Mouse (Mus musculus) thymus, postnatal 4 days (tissue): ENCODE data around the gene Smoc2.
A peak's percentile ranks its signal among the peaks of the same experiment; 100 is the strongest.

ENCODE experiments used
- DNase-seq: peaks from one replicate; pipeline ENCODE4 v3.0.0; 2021

Gene Smoc2

DNA sequence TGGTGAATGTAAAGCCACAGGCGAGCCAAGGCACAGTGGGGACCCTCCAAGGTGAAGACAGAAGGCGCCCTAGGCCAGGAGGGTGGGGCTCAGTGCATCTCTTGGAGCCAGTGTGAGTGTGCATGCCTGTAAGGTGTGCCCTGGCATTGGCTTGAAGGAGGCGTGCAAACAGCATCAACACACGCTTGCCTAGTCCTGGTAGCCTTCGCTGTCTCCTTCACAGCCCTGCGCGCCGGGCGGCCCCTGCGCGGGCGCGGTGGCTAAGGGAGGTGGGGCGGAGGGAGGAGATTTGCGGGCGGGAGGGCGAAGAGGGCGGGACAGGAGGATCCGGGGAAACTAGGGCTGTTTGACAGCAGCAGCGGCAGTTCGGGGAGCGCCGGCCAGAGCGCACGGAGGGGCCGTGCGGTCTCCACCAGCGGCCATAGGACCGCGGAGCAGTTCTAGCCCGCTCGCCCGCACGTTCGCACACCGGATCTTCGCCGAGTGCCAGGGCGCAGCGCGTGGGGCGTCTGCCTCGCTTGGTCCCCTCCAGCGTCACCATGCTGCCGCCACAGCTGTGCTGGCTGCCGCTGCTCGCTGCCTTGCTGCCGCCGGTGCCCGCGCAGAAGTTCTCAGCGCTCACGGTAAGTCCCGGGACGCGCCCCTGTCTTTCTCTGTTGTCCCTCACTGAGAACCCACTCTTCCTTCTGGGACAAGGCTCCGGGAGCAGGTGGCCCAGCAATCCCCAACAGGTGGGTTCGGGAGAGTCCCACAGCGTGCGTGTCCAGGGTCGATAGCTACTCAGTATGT lies at the start of gene Smoc2:
Gene Smoc2, plus strand, starts transcription at position 330 of the 789 bp plus-strand sequence.
- DNase-seq: peak; percentile 20

DNA sequence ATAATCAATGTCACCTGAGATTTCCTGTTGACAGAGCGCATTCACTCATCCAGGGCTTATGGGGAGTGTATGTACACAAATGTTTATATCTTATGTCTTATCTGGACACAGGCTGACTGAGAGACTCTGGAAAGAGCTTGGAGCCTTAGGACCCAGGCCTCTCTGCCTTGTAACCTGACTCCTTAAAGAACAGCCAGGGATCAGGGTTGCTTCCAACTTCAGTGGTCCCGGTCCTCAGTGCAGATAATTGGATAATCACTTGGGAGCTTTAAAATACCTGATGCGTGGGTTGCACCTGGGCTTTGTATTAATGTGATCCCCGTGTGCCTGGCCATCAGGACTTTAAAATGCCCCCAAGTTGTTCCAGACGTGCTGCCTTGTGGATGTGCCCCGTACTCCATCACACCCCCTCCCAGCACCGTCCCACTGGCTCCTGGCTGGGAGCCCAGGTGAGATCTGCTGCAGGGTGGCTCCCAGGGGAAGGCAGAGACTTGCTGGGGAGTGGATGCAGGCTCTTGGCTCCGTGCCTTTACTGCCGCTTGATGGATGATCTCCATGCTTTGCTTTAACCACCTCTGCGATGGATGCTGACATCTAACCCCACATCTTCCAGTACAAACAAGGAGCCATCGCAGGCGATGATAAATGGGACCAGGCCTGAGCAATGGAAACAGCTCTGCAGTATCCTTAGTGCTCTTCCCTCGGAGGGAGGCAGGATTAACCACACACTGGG lies 48.4 kb upstream of the Smoc2 start:
- no peak for DNase-seq

DNA sequence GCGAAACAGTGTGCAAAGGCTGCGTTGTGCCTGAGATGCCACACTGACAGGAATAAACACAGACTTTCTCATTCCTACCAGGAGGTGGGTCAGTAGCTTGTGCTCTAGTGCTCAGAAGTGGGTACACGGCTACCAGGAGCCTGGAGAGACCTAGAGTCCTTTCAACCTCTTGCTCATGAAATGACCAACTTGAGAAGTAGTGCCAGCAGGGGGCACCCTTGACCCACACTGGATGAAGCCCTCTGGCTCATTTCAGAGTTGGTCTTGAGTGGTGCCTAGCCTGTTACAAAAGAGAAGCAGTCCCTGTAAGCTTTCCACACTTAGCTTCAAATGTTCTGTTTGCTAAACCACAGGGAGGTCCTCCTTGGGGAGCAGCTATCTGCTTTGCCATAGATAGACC lies 46.7 kb upstream of the Smoc2 start:
- peak; percentile 77 for DNase-seq

DNA sequence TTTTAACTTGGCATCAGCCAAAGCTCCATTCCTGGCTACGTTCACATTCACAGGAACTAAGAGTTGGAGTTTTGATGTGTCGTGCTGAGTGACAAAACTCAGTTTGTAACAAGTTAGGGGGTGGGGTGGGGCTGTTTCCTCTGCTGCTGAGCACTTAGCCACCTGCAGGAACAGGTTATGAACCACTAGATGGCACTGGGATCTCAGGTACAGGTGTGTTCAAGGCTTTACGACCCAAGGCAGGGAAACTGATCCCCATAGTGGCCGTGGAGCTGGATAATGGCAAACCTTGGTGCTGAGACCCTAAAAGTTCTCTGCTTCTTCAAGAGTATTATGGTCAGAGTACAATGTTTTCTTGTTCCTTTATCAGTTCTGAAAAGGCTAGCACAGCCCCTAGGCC lies 45.6 kb upstream of the Smoc2 start:
- no peak for DNase-seq

DNA sequence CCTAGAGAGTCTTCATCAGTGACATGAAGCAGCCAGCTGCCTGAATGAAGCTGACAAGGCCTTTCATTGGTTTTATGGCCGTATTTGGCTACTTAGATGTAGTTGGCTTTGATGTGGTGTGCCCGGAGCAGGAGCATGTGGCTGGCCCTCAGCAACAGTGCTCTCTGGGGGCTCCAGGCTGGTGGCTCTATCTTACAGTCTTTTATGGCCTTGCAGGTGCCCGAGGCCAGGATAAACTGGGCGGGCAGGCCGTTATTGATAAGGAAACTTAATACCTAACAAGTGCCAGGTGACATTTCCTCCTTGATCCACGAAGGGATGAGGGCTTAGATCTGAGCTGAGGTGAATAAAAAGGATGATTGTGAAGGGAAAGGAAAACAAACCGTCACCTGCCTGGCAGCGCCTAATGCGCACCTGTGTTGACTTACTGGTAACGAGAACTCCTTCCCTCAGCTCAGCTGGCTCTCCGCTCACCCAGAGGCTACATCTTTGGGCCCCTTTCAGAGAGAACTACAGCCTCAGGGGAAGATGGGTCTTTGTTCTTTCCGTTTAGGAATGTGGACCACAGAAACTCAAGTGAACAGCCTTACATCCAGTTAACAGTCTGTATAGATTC lies 44.4 kb upstream of the Smoc2 start:
- DNase-seq: no peak

DNA sequence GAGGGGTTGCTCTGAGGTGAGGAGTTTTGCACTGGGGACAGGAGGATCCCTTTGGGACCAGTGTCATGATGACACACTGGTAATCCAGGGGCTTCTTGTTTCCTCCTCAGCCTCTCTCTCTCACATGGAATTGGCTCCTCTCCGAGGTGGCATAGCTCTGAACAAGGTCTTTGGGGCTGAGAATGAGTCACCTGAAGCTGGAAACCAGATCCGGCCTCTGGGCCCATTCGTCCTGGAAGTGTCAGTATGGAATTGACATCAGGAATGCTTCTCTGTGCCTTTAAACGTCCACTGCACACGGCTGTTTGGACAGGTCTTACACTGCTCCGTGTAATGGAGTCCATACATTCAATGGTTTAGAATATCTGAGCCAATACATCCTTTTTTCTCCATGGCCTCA lies 42.2 kb upstream of the Smoc2 start:
- no peak for DNase-seq

DNA sequence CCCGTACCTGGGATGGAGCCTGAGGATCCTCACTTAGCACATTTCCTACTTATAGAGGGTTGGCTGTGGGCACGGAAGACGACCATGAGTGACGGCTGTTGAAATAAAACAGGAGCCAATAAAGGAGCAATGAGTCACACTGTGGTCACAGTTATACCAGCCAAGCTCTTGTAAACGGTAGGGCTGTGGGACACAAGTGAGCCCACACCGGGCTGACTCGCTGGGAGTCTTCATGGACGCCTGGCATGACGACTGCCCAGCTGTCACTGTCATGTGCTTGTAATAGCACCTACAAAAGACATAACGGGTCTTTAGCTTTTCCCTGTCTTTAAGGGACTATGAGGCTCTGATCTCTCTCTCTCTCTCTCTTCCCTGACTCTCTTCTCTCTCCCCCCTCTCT lies 39.3 kb upstream of the Smoc2 start:
- no peak for DNase-seq

DNA sequence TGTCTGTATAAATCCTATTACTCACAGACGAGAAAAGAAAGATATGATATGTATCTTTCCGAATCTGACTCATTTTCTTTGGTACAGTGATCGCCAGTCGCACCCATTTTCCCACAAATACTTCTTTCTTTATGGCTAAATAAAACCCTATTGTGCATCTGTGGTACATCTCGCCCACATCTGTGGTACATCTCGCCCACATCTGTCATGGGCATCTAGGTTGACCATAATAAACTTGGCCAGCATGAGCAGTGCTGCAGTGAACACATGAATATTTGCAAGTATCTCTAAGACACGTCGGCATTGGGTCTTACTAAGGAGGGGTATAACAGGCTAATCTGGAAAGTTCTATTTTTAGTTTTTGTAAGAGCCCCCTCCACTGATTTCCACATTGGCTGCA lies 36.7 kb upstream of the Smoc2 start:
- DNase-seq: no peak

DNA sequence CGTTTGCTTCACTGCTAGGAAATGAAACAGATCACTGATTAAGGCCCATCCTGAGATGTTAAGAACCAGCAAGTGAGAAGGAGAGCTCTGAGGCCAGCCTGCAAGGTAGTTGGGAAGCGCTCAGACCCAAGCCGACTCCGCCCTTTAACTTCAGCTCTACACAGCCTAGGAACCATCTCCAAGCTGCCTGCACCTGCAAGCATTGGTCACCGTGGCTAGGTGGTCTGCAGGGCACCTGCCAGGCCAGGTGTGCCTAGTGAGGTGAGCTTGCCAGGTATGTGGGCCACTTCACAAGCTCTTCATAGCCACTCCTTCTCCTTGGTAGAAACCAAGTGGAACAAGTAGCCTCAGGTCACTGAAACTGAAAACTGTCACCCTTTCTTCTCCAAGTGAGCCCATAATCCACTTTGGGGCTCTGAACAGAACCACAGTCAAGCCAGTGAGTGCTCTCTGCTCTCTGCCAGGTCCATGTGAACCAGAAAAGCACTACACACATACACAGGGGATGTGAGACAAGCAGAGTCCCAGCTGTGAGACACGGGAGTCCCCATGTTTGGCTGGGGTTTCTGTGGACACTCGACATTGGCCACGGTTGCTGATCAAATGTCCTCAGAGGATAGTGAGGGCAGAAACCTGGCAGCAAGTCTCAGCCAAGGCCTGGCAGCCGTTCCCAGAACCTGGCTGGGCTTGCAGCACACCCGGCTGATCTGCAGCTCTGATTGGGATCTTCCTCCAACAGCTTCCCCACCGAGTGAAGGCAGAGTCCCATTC lies 34.9 kb upstream of the Smoc2 start:
- DNase-seq: no peak

DNA sequence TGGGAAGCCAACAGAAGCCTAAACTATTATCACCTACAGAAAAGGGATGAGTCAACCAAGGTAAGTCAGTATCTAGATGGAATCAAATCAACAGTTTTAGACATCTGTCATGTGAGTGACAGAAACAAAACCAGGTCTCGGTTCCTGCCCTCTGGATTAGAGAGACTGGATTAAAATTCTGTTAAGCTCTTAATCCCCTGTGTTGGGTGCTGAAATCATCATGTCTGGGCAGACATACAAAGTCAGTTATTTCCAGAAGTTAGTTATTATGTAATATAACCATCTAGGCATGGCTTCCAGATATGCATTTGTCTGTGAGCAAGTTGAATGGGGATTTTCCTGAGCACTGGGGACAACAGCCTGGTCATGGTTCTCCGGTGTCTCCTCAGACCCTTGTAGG lies 33.0 kb upstream of the Smoc2 start:
- DNase-seq: no peak

DNA sequence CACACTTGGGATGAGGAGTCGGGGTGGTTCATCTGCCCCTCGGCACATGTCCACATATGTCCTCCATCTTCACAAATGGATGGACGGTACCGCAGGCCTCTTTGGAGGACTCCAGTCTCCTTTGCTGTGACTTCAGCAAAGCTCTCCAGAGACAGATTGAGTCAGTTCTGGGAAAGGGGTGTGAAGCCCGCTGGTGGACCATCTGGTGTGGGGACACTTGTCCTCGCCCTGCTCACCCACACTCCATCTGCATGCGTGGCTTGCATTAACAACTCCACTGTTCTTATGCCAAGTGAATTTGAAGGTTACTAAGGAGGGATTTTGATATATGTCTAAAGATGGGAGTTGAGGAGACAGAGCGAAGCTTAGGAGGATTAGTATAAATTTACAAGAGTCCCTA lies 31.4 kb upstream of the Smoc2 start:
- no peak for DNase-seq

DNA sequence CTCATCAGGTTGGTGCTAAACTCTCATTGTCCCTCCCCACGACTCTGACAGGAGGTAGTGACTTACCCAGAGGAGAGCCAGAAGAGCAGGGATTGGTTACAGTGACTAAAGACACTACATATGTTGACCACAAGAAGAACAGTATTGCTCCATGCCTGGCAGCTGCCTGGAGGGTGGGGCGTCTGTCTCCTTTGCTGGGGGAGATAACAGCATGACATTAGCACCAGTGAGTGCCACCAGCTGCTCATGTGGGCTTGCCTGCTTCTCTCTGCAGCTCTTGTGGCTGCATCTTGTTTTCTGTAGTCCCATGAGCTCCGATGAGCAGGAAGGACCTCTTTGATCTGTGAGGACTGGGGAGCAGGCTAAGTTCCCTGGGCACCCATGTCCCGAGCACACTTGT lies 29.7 kb upstream of the Smoc2 start:
- no peak for DNase-seq

DNA sequence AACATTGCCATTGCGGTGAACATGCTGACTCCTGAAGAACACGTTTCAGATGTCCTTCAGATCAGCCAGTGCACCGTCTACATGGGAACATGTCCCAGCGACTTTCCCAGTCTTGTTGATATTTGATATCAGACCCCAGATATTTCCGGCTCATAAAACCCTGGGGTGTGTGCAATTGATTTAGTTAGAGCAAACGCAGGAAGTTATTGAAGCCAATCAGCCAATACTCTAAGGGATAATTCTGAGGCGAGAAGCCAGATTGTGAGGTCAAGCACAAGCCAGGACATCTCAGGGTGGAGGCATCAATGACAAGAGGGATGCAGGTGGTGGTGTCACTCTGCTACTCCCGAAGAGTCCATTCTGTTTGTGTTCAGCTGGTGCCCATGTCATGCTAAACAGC lies 28.9 kb upstream of the Smoc2 start:
- no peak for DNase-seq

DNA sequence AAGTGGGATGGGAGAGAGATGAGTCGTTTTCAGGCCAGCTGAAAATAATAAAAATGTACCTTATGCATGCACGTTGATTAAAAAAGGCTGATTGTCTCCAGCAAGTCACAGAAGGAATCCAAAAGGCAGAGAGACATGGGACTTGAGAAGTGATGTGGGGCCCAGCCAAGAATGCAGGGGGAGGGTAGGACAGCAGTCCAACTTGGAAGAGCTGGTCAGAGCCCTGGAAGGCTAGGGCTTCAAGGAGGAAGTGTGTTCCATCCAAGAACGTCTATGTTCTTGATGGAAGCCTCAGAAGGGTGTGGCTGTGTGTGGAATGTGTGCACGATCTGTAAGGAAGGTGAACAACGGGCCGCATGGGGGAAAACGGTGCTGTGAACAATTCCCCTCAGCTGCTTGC lies 26.9 kb upstream of the Smoc2 start:
- DNase-seq: no peak

DNA sequence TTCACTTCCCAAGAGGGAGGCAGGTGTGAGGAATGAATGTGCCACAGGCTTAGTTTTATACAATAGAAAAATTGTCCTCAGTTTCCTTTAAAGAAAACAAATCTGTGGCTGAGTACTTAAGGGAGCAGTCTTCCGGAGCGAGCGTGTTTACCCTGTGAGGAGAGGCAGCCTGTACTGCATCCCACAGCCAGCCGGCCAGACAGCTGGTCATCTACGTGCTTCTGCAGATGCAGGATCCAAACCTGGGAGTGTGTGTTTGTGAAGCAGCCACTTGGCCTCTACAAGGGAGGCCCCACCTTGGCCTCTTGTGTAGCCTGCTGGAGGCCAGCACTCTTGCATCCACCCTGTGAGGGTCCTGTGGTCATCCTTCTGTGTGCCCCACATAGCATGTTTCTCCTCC lies 24.7 kb upstream of the Smoc2 start:
- no peak for DNase-seq

DNA sequence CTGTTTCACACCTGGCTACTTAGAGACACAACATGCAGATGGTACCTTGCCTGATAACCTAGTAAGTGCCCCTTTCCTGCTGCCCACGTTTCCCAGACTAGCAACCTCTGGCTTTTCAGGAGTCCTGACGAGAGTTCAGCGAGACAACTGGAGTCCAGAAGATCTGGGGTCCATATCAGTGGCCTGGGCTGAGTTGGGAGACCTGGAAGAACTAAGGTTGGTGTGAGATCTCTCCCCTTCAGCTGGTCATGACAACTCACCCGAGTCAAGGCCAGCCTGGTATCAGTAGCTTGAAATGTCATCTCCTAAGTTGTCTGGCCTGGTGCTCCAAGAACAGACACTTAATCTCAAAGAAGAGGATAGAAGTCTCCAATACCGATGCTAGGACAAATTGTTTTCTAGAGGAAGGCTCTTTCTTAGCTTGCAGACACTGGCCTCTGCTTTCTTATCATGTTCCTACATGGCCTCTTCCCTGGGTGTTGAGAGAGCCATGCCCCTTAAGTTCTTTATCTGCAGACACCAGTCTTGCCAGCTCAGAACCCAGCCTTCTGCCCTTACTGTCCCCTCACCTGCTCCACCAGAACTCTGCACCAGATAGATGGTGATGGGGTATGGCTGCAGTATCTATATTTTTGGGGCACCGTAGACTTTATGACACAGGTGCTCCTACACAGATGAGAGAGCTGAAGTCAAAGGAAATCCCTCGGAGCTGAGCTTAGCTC lies 21.3 kb upstream of the Smoc2 start:
- DNase-seq: no peak

DNA sequence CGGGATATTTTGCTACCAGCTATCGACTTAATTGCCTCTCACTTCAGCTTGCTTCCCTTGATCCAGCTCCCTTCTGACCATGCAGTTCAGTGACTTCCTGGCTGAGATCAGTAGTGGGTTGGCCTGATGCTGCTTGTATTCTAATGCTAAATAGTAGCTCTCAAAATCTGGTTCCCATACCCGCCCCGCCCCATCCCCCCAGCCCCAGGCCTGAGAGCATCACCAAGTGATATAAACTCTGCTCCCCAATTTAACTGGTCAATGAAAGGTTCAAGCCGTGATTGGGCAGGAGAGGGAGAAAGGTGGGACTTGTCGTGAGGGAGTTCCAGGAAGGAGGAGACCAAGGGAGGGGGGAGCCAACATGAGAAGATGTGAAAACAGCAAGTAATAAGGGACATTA lies 20.4 kb upstream of the Smoc2 start:
- DNase-seq: no peak

DNA sequence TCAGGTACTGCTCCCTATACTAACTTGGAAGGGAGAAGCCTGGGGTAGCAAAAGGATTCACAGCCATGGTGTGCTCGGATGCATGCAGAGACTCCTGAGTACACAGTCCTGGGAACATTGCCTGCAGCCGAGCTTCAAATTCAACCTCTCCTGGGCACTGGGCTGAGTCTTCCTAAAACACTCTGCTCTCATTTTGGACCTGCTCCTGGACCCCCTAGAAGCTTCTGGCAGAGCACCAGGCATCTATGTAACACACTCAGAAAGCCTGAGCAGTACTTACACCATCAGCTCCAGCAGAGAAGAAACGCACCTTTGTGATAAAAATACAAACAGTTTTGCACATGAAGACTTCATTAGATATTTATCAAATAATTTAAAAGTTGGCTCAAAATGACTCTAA lies 18.3 kb upstream of the Smoc2 start:
- DNase-seq: no peak

DNA sequence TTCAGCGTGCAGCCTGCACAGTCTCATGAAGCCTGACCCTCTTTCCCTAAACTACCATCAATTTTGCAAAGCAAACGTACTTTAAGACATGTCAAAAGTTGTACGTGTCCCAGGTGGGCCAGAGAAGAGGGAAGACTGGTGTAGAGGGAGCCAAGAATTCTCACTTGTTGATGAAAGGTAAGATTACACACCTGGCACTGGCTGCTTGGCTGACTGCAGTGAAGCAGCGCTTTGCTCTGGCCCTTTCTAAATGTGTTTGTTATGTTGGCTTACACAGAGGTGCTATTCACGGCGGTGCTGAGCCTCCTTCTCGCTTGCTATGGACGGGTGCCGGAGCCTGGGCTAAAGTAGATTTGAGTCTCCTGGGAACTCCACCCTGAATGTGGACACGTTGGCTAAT lies 17.1 kb upstream of the Smoc2 start:
- no peak for DNase-seq

DNA sequence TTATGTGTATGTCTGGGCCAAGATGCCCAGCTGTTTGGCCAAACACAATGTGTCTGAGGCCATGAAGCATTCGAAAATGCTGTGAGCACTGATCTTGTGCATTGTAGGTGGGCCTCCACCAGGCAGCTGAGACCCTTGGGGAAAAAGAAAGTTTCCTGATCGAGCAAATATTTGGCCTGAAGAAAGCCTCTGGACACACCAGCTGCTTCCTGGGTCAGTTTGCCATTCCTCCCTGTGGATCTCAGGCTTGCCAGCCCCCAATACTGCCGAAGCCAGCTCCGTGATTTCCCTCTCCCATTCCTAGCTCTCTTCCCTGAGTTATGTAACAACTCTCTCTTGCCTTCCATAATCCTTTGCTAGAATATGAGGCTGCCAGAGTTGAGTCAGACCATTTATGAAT lies 11.3 kb upstream of the Smoc2 start:
- DNase-seq: no peak

DNA sequence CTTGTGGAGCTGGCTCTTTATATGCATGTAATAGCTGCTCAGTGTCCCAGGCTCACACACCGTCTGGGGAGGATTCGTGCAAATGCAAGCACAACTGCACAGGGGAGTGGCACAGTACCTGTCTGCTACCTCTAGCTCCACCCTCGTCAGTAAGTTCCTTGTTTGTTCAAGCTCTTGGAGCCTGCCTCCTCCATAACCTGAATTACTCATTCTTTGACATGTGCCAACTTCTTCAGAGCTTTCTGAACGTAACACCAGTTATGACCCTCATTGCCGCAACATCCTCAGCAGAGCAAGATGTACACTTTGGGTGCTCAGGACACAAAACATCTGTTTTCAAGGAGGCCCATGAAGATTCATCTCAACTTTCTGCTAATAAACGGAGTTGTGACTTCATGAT lies 5.9 kb upstream of the Smoc2 start:
- no peak for DNase-seq

DNA sequence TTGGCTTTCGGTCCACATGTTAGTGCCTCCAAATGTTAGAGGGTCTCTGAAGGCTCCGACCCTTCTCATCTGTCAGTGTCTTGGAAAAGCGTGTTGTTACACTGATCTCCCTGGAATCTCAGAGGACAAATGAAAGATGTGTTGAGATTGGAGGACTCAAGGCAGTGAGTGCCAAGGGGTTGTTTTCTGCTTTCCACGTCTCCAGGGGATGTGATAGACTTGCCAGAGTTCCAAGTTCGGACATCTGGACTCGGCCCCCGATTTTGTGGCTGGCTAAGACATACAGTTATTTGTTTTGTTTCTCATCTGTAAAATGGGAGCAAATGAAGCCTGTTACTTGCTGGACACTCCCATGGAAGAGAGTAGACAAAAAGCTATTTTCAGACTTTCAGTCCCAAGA lies 2.0 kb upstream of the Smoc2 start:
- no peak for DNase-seq

DNA sequence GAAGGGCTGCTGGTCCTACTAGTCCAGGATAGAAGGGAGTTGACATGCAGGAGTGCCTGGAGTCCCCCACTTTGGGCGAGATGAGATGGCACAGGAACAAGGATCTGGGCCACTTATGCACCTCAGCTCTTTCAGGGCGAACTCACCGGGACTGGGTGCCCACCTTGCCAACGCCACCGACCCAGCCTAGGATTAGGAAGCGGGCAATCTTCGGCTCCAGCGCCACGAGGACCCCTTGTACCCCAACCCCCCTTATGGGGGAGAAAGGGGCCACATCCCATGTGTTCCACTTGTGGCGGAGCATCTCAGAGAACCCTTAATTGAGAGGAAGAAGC lies 627 bp downstream of the Smoc2 start:
- no peak for DNase-seq
